Mouse (Mus musculus): ENCODE measurements around the gene Kcnip1. TPM values are rescaled to one million over a fixed set of nuclear protein-coding genes. Genes with fewer than 3 reads are reported as not detected.
A peak's percentile ranks its signal among the peaks of the same experiment; 100 is the strongest.

Gene Kcnip1
- total RNA-seq, 1 experiment from 2014 or later: 5.1 TPM

- no peak for DNase-seq
Observed at GRCm38 (mm10) chr11:33829774-33830173, 163.2 kb downstream of the Kcnip1 start.

- DNase-seq: no peak
Observed at GRCm38 (mm10) chr11:33827829-33828206, 165.1 kb downstream of the Kcnip1 start.

- DNase-seq: no peak
Observed at GRCm38 (mm10) chr11:33827085-33827828, 165.7 kb downstream of the Kcnip1 start.

GRCm38 (mm10) chr11:33824739-33825138 lies 168.2 kb downstream of the Kcnip1 start:
- DNase-seq: peak; percentile 23

- DNase-seq: no peak
Observed at GRCm38 (mm10) chr11:33821331-33821730, 171.6 kb downstream of the Kcnip1 start.

- no peak for DNase-seq
Observed at GRCm38 (mm10) chr11:33820876-33821275, 172.1 kb downstream of the Kcnip1 start.

- no peak for DNase-seq
Observed at GRCm38 (mm10) chr11:33818861-33819503, 174.0 kb downstream of the Kcnip1 start.

- DNase-seq: peak; percentile 8
Observed at GRCm38 (mm10) chr11:33816020-33816419, 176.9 kb downstream of the Kcnip1 start.

GRCm38 (mm10) chr11:33810105-33810504 lies 182.8 kb downstream of the Kcnip1 start:
- DNase-seq: no peak

GRCm38 (mm10) chr11:33803093-33803492 lies 189.9 kb downstream of the Kcnip1 start:
- no peak for DNase-seq

GRCm38 (mm10) chr11:33800436-33801088 lies 192.4 kb downstream of the Kcnip1 start:
- no peak for DNase-seq

- no peak for DNase-seq
Observed at GRCm38 (mm10) chr11:33799933-33800332, 193.0 kb downstream of the Kcnip1 start.

- no peak for DNase-seq
Observed at GRCm38 (mm10) chr11:33798094-33798648, 194.8 kb downstream of the Kcnip1 start.

- peak; percentile 69 for DNase-seq
Observed at GRCm38 (mm10) chr11:33787362-33787761, 205.6 kb downstream of the Kcnip1 start.

- DNase-seq: no peak
Observed at GRCm38 (mm10) chr11:33786572-33786971, 206.4 kb downstream of the Kcnip1 start.

- DNase-seq: no peak
Observed at GRCm38 (mm10) chr11:33781561-33781971, 211.4 kb downstream of the Kcnip1 start.

GRCm38 (mm10) chr11:33780263-33780662 lies 212.7 kb downstream of the Kcnip1 start:
- DNase-seq: no peak

- DNase-seq: no peak
Observed at GRCm38 (mm10) chr11:33772615-33773141, 220.3 kb downstream of the Kcnip1 start.

GRCm38 (mm10) chr11:33772043-33772442 lies 220.9 kb downstream of the Kcnip1 start:
- DNase-seq: no peak

- DNase-seq: peak; percentile 12
Observed at GRCm38 (mm10) chr11:33766976-33767938, 225.7 kb downstream of the Kcnip1 start.

- DNase-seq: no peak
Observed at GRCm38 (mm10) chr11:33761201-33761755, 231.7 kb downstream of the Kcnip1 start.

All from adrenal gland, postnatal 14 days (tissue).